In genomic region chr6:129237350-129238274, GRCm38 (mm10) we compare ENCODE assay signal across 8 mouse cellular contexts. TPM values are rescaled to one million over a fixed set of nuclear protein-coding genes. Genes with fewer than 3 reads are reported as not detected.
DNase-seq lines count a peak whose midpoint lies in the region; ATAC-seq lines count a peak whose summit lies in the region.

No protein-coding gene starts in this region.

- H3K9me3 ChIP-seq in intestine, embryonic 15.5 days, result no peaks in the 10 kb centered on the region

- H3K4me3 ChIP-seq in intestine, embryonic 15.5 days (replicated peaks), result peak overlapping the region; percentile 55

- peak; percentile 87 for DNase-seq in adrenal gland, adult 2 months
- peak; percentile 48 for DNase-seq in embryo, embryonic 11.5 days (ENCODE audit: low read depth, low spot score)
- DNase-seq in gastrocnemius, postnatal 36 days, result peak; percentile 81 to 87
- peak; percentile 80 to 85 for DNase-seq in left cerebral cortex, postnatal 25 days (ENCODE audit: low spot score in 2 of 2)
- peak; percentile 77 for DNase-seq in mesoderm, embryonic 11.5 days (ENCODE audit: low read depth, low spot score)
- DNase-seq in right cerebral cortex, postnatal 4 days, result peak; percentile 63
- DNase-seq in MN1 (ENCODE audit: low spot score), result no peak

- H3K36me3 ChIP-seq in intestine, embryonic 15.5 days, result no peaks in the 10 kb centered on the region

- 16% methylated on average over 16 of the region's 16 CpGs for WGBS in intestine, embryonic 15.5 days

- H3K9ac ChIP-seq in intestine, embryonic 15.5 days, result peak overlapping the region; percentile 52

- 0 out of 2 replicates have a peak, but pooled peaks cover 7% of the 10 kb centered on the region for H3K4me1 ChIP-seq in intestine, embryonic 15.5 days (replicated peaks)

- peak; percentile 97 for ATAC-seq in intestine, embryonic 15.5 days

- intact Hi-C loops in gastrocnemius, postnatal 36 days (cut with DNase I), result loop anchor here (1.0 to 10.0 kb wide), 3 partner anchors 21 to 473 kb away; no protein-coding TSS in a partner anchor
- intact Hi-C loops in left cerebral cortex, postnatal 25 days (cut with DNase I), result loop anchor here (5.0 kb wide), 1 partner anchor 145 kb away; no protein-coding TSS in a partner anchor

- no peaks in the 10 kb centered on the region for H3K27me3 ChIP-seq in intestine, embryonic 15.5 days (replicated peaks)

- peak overlapping the region; percentile 61 for H3K4me2 ChIP-seq in intestine, embryonic 15.5 days (replicated peaks)

- peak overlapping the region; percentile 84 for H3K27ac ChIP-seq in intestine, embryonic 15.5 days

RNA-seq across cellular contexts. Expression of gene Cd69, which starts 37.6 kb away (rescaled TPM):
- under 1 TPM in 1 of 2 experiments, not detected in 1; 0.38 TPM for total RNA-seq in adrenal gland, adult 2 months (2021)
- not detected in 2 replicates for polyA plus RNA-seq in adrenal gland, adult 2 months (2012; rRNA removed)
- under 1 TPM in 1 of 2 experiments, not detected in 1; 0.31 TPM for total RNA-seq in gastrocnemius, postnatal 36 days (2021)
- 0.19 and 0.28 TPM in 2 replicates for polyA plus RNA-seq in intestine, embryonic 15.5 days (2015; fragmentation: Nextera tagmentation; extraction: Ambion mirVana)
- total RNA-seq in left cerebral cortex, postnatal 25 days (2021), result not detected

RNA-seq across cellular contexts. Expression of gene Clec2d, which starts 57.2 kb away (rescaled TPM):
- total RNA-seq in adrenal gland, adult 2 months (2021), result 10 to 100 TPM; 44.0 to 49.6 TPM
- polyA plus RNA-seq in adrenal gland, adult 2 months (2012; rRNA removed), result 2.7 and 3.3 TPM in 2 replicates
- total RNA-seq in gastrocnemius, postnatal 36 days (2021), result 10 to 100 TPM; 59.3 to 69.5 TPM
- 0.80 and 0.90 TPM in 2 replicates for polyA plus RNA-seq in intestine, embryonic 15.5 days (2015; fragmentation: Nextera tagmentation; extraction: Ambion mirVana)
- 1 to 10 TPM; 6.4 to 7.2 TPM for total RNA-seq in left cerebral cortex, postnatal 25 days (2021)

Comparison
In these comparisons a context has a peak if more than half of its experiments do, and no peak if none do; other contexts are left out.
1. RNA of gene Clec2d, which starts 57.2 kb away (total RNA-seq): 59.3 to 69.5 TPM in gastrocnemius, postnatal 36 days and 44.0 to 49.6 TPM in adrenal gland, adult 2 months; 6.4 to 7.2 TPM in left cerebral cortex, postnatal 25 days; every median in the first group is over 4 times any median in the second.